Mouse (Mus musculus) stomach, postnatal 0 days (tissue): Measurements from ENCODE around the gene Nop9. TPM values are rescaled to one million over a fixed set of nuclear protein-coding genes. Genes with fewer than 3 reads are reported as not detected.

ENCODE experiments used
- ATAC-seq: fragments of 200-750 bp; cut with Nextera tagmentation; 2 replicates; pipeline ENCODE4 v1.8.0; 2017; ENCODE audit not compliant: low FRiP score, low TSS enrichment
- DNase-seq: peaks from one replicate; pipeline ENCODE4 v3.0.0-alpha.2; 2016; ENCODE audit warnings: low spot score
- H3K27ac ChIP-seq: fragments of 300-500 bp; sonication (generic); replicated peaks from 2 replicates; pipeline ENCODE4 v1.5.1; 2014; ENCODE audit warnings: mild to moderate bottlenecking, control low read depth
- H3K27me3 ChIP-seq: fragments of 300-500 bp; sonication (generic); 2 replicates; pipeline ENCODE4 v1.6.1; 2014; ENCODE audit warnings: low read length; ENCODE audit not compliant: control insufficient read depth, insufficient read depth
- H3K36me3 ChIP-seq: fragments of 300-500 bp; sonication (generic); 2 replicates; pipeline ENCODE4 v1.6.1; 2014; ENCODE audit warnings: low read length, mixed read lengths; ENCODE audit not compliant: control insufficient read depth, insufficient read depth
- H3K4me1 ChIP-seq: fragments of 300-500 bp; sonication (generic); replicated peaks from 2 replicates; pipeline ENCODE4 v1.6.1; 2014; ENCODE audit warnings: antibody characterized with exemption; ENCODE audit not compliant: control insufficient read depth, insufficient read depth
- H3K4me2 ChIP-seq: fragments of 300-500 bp; sonication (generic); replicated peaks from 2 replicates; pipeline ENCODE4 v1.6.1; 2014; ENCODE audit warnings: low read depth, mild to moderate bottlenecking, control low read depth, moderate library complexity
- H3K4me3 ChIP-seq: fragments of 300-500 bp; sonication (generic); 2 replicates; pipeline ENCODE4 v1.5.1; 2014; ENCODE audit warnings: low read depth, low read length, control low read depth
- H3K9ac ChIP-seq: fragments of 300-500 bp; sonication (generic); 2 replicates; pipeline ENCODE4 v1.6.1; 2014; ENCODE audit warnings: mild to moderate bottlenecking, low read length, control low read depth, mixed read lengths
- H3K9me3 ChIP-seq: fragments of 300-500 bp; sonication (generic); 2 replicates; pipeline ENCODE4 v1.6.1; 2016; ENCODE audit warnings: low read length; ENCODE audit not compliant: control insufficient read depth
- CTCF ChIP-seq: IDR thresholded peaks from 2 replicates; pipeline ENCODE4 v1.5.1; 2016; ENCODE audit warnings: antibody characterized with exemption, low read depth, mild to moderate bottlenecking, moderate library complexity
- EP300 ChIP-seq: optimal IDR thresholded peaks from 2 replicates; pipeline ENCODE3; 2016; ENCODE audit warnings: antibody characterized with exemption
- WGBS: fragments of 180-500 bp; shearing (Covaris S2); extraction: QIAGEN DNeasy Blood & Tissue Kit; methylation state at CpG from one replicate; pipeline ENCODE4 v1.1.7; 2014; 5-methylcytosine and 5-hydroxymethylcytosine counted together
- polyA plus RNA-seq: library from polyadenylated mRNA; unstranded; fragments of >200 nt; fragmentation: Nextera tagmentation; extraction: Ambion mirVana; gene quantifications from 2 replicates; pipeline ENCODE4 v1.2.1, GENCODE M21; 2015

The Nop9 gene
- polyA plus RNA-seq, 1 experiment from 2014 or later: 16.8 TPM

- no peaks in the 10 kb centered on the region for H3K4me1 ChIP-seq
- no peak overlapping the region for H3K27ac ChIP-seq
- H3K36me3 ChIP-seq: no peaks in the 10 kb centered on the region
- TF ChIP-seq EP300: no peak
- no peak for TF ChIP-seq CTCF
- H3K27me3 ChIP-seq: no peaks in the 10 kb centered on the region
- ATAC-seq (no peak; the same call in 1 of the 2 replicates), DNase-seq (no peak)
- H3K9me3 ChIP-seq: no peaks in the 10 kb centered on the region
- no peak overlapping the region for H3K4me3 ChIP-seq
- WGBS: 82% methylated on average over 11 of the region's 11 CpGs
- no peak overlapping the region for H3K4me2 ChIP-seq
- H3K9ac ChIP-seq: no peak overlapping the region
Observed at GRCm38 (mm10) chr14:55780736-55781135, 35.2 kb downstream of the Nop9 start.

GRCm38 (mm10) chr14:55781310-55781709 lies 35.8 kb downstream of the Nop9 start:
- Histone ChIP-seq H3K36me3 (no peaks in the 10 kb centered on the region), H3K9me3 (no peaks in the 10 kb centered on the region), H3K9ac (no peak overlapping the region), H3K4me3 (no peak overlapping the region; the same call in 1 of the 2 replicates), H3K4me2 (peak overlapping the region; percentile 37), H3K27ac (no peak overlapping the region), H3K27me3 (no peaks in the 10 kb centered on the region), H3K4me1 (no peaks in the 10 kb centered on the region)
- 18% methylated on average over 14 of the region's 14 CpGs for WGBS
- TF ChIP-seq CTCF: peak; percentile 100
- TF ChIP-seq EP300: no peak
- peak; percentile 83 for ATAC-seq
- DNase-seq: peak; percentile 79

- ATAC-seq (no peak), DNase-seq (no peak)
- Histone ChIP-seq H3K27me3 (no peaks in the 10 kb centered on the region), H3K4me2 (peak overlapping the region; percentile 66), H3K9ac (no peak overlapping the region), H3K4me3 (peak overlapping the region; percentile 41), H3K9me3 (no peaks in the 10 kb centered on the region), H3K27ac (no peak overlapping the region; the same call in 1 of the 2 replicates), H3K36me3 (no peaks in the 10 kb centered on the region), H3K4me1 (no peaks in the 10 kb centered on the region)
- 63% methylated on average over 9 of the region's 9 CpGs for WGBS
- TF ChIP-seq CTCF (no peak), EP300 (no peak)
Observed at GRCm38 (mm10) chr14:55782361-55782960, 37.0 kb downstream of the Nop9 start.

- no peak for ATAC-seq
Observed at GRCm38 (mm10) chr14:55783171-55783957, 37.9 kb downstream of the Nop9 start.

GRCm38 (mm10) chr14:55783958-55784235 lies 38.4 kb downstream of the Nop9 start, which contains the start of gene Adcy4:
TSS of gene Adcy4 (minus strand) at chr14:55784095.
- no peak for TF ChIP-seq EP300
- no peak for TF ChIP-seq CTCF
- ATAC-seq (no peak), DNase-seq (no peak)
- peak within 1 kb of the TSS; percentile 66 for H3K4me2 ChIP-seq
- 20% methylated on average over 13 of the region's 13 CpGs for WGBS
- H3K27ac ChIP-seq: peak within 1 kb of the TSS; percentile 77
- H3K9me3 ChIP-seq: no peaks in the 10 kb centered on the region
- peak within 1 kb of the TSS; percentile 61 for H3K9ac ChIP-seq
- no peaks in the 10 kb centered on the region for H3K36me3 ChIP-seq
- no peaks in the 10 kb centered on the region for H3K27me3 ChIP-seq
- peak within 1 kb of the TSS; percentile 41 for H3K4me3 ChIP-seq
- H3K4me1 ChIP-seq: peaks cover 4% of the 10 kb centered on the region

More at GRCm38 (mm10) chr14:55783171-55783957, 37.9 kb downstream of the Nop9 start:
- WGBS: 10% methylated on average over 31 of the region's 31 CpGs
- TF ChIP-seq CTCF: no peak; the same call in 1 of the 2 replicates
- TF ChIP-seq EP300: no peak
- DNase-seq: peak; percentile 17
- Histone ChIP-seq H3K27me3 (no peaks in the 10 kb centered on the region), H3K4me1 (peaks cover 3% of the 10 kb centered on the region), H3K9me3 (no peaks in the 10 kb centered on the region), H3K4me2 (peak overlapping the region; percentile 66), H3K9ac (peak overlapping the region; percentile 61), H3K4me3 (peak overlapping the region; percentile 41), H3K27ac (peak overlapping the region; percentile 77), H3K36me3 (no peaks in the 10 kb centered on the region)

GRCm38 (mm10) chr14:55785195-55785594 lies 39.7 kb downstream of the Nop9 start:
- Histone ChIP-seq H3K4me2 (no peak overlapping the region), H3K9ac (no peak overlapping the region), H3K9me3 (no peaks in the 10 kb centered on the region), H3K27me3 (no peaks in the 10 kb centered on the region), H3K4me1 (peaks cover 4% of the 10 kb centered on the region), H3K27ac (no peak overlapping the region), H3K4me3 (no peak overlapping the region), H3K36me3 (no peaks in the 10 kb centered on the region)
- no peak for ATAC-seq
- no peak for DNase-seq
- TF ChIP-seq EP300: no peak
- peak; percentile 45 for TF ChIP-seq CTCF
- 44% methylated on average over 6 of the region's 6 CpGs for WGBS
